Mouse (Mus musculus) midbrain, embryonic 11.5 days (tissue): ENCODE results near the gene Hist1h2bg. TPM values are rescaled to one million over a fixed set of nuclear protein-coding genes. Genes with fewer than 3 reads are reported as not detected.
A peak's percentile ranks its signal among the peaks of the same experiment; 100 is the strongest.
"Not testable (repeated sequence)": the region's sequence is repeated elsewhere in the genome, so short reads cannot be mapped to it uniquely, and the experiment has no call there.

Experiments
- ATAC-seq: fragments of 200-750 bp; cut with Nextera tagmentation; 2 replicates; pipeline ENCODE4 v1.8.0; 2017; ENCODE audit warnings: moderate TSS enrichment, moderate library complexity; ENCODE audit not compliant: low FRiP score
- DNase-seq: peaks from one replicate; pipeline ENCODE4 v3.0.0; 2015; ENCODE audit warnings: low spot score; ENCODE audit errors: missing footprints
- H3K27ac ChIP-seq: fragments of 300-500 bp; sonication (generic); 2 replicates; pipeline ENCODE4 v1.5.1; 2014; ENCODE audit warnings: low read depth, low read length
- H3K27me3 ChIP-seq: fragments of 300-500 bp; sonication (generic); 2 replicates; pipeline ENCODE4 v1.6.1; 2014; ENCODE audit warnings: mild to moderate bottlenecking, low read length, moderate library complexity, mixed read lengths; ENCODE audit not compliant: control insufficient read depth, insufficient read depth
- H3K36me3 ChIP-seq: fragments of 300-500 bp; sonication (generic); 2 replicates; pipeline ENCODE4 v1.6.1; 2014; ENCODE audit warnings: mild to moderate bottlenecking, low read length, moderate library complexity, mixed read lengths; ENCODE audit not compliant: control insufficient read depth, insufficient read depth
- H3K4me1 ChIP-seq: fragments of 300-500 bp; sonication (generic); 2 replicates; pipeline ENCODE4 v1.6.1; 2014; ENCODE audit warnings: low read length; ENCODE audit not compliant: control insufficient read depth, insufficient read depth
- H3K4me2 ChIP-seq: fragments of 300-500 bp; sonication (generic); 2 replicates; pipeline ENCODE4 v1.6.1; 2014; ENCODE audit warnings: mild to moderate bottlenecking, moderate library complexity
- H3K4me3 ChIP-seq: fragments of 300-500 bp; sonication (generic); 2 replicates; pipeline ENCODE4 v1.5.1; 2014; ENCODE audit warnings: low read depth, low read length
- H3K9ac ChIP-seq: fragments of 300-500 bp; sonication (generic); 2 replicates; pipeline ENCODE4 v1.6.1; 2014; ENCODE audit warnings: low read length
- H3K9me3 ChIP-seq: fragments of 300-500 bp; sonication (generic); 2 replicates; pipeline ENCODE4 v1.6.1; 2016; ENCODE audit warnings: low read length; ENCODE audit not compliant: control insufficient read depth
- WGBS: fragments of 180-500 bp; shearing (Covaris S2); extraction: QIAGEN DNeasy Blood & Tissue Kit; methylation state at CpG from one replicate; pipeline ENCODE4 v1.1.7; 2014; 5-methylcytosine and 5-hydroxymethylcytosine counted together
- polyA plus RNA-seq: library from polyadenylated mRNA; unstranded; fragments of >200 nt; fragmentation: Nextera tagmentation; extraction: Ambion mirVana; gene quantifications from 2 replicates; pipeline ENCODE4 v1.2.1, GENCODE M21; 2014

Hist1h2bg gene
- polyA plus RNA-seq, 1 experiment from 2014 or later, result 6.2 TPM

- Histone ChIP-seq H3K9ac (peak overlapping the region; percentile 69), H3K27me3 (no peaks in the 10 kb centered on the region), H3K36me3 (no peaks in the 10 kb centered on the region), H3K4me3 (peak overlapping the region; percentile 48), H3K9me3 (no peaks in the 10 kb centered on the region), H3K4me2 (peak overlapping the region; percentile 45), H3K27ac (peak overlapping the region; percentile 98), H3K4me1 (peaks cover 16% of the 10 kb centered on the region)
- WGBS, result 22% methylated on average over 7 of the region's 7 CpGs
- ATAC-seq (no peak), DNase-seq (peak; percentile 87)
These were observed 34.9 kb upstream of the Hist1h2bg start for GRCm38 (mm10) chr13:23536076-23536822.

- no peak for ATAC-seq
- peak; percentile 86 for DNase-seq
These were observed 34.0 kb upstream of the Hist1h2bg start for GRCm38 (mm10) chr13:23537006-23537710.

GRCm38 (mm10) chr13:23538249-23538648 lies 32.9 kb upstream of the Hist1h2bg start:
- H3K4me1 ChIP-seq, result peaks cover 10% of the 10 kb centered on the region
- H3K9me3 ChIP-seq, result no peaks in the 10 kb centered on the region
- no peaks in the 10 kb centered on the region for H3K27me3 ChIP-seq
- WGBS, result 83% methylated on average over 5 of the region's 5 CpGs
- ATAC-seq (no peak), DNase-seq (no peak)
- no peaks in the 10 kb centered on the region for H3K36me3 ChIP-seq
- no peak overlapping the region for H3K4me3 ChIP-seq
- no peak overlapping the region for H3K27ac ChIP-seq
- no peak overlapping the region for H3K9ac ChIP-seq
- no peak overlapping the region for H3K4me2 ChIP-seq

More at GRCm38 (mm10) chr13:23537006-23537710, 34.0 kb upstream of the Hist1h2bg start:
- Histone ChIP-seq H3K9ac (no peak overlapping the region), H3K9me3 (no peaks in the 10 kb centered on the region), H3K27me3 (no peaks in the 10 kb centered on the region), H3K36me3 (no peaks in the 10 kb centered on the region), H3K4me3 (no peak overlapping the region), H3K4me2 (peak overlapping the region; percentile 45), H3K4me1 (peaks cover 15% of the 10 kb centered on the region), H3K27ac (no peak overlapping the region; the same call in 1 of the 2 replicates)
- 78% methylated on average over 3 of the region's 3 CpGs for WGBS

- H3K27ac ChIP-seq, ATAC-seq, H3K4me2 ChIP-seq, DNase-seq, H3K9me3 ChIP-seq, H3K27me3 ChIP-seq, H3K4me3 ChIP-seq, H3K36me3 ChIP-seq, H3K4me1 ChIP-seq, H3K9ac ChIP-seq: not testable (repeated sequence)
- 75% methylated on average over 1 of the region's 1 CpGs for WGBS
These were observed 31.4 kb upstream of the Hist1h2bg start for GRCm38 (mm10) chr13:23539821-23540220.

- Histone ChIP-seq H3K27me3 (no peaks in the 10 kb centered on the region), H3K4me1 (peaks cover 8% of the 10 kb centered on the region; the same call in 1 of the 2 replicates), H3K27ac (no peak overlapping the region), H3K4me2 (no peak overlapping the region), H3K9me3 (no peaks in the 10 kb centered on the region), H3K4me3 (no peak overlapping the region), H3K36me3 (no peaks in the 10 kb centered on the region), H3K9ac (no peak overlapping the region)
- ATAC-seq (no peak), DNase-seq (no peak)
- WGBS, result 82% methylated on average over 3 of the region's 3 CpGs
These were observed 29.7 kb upstream of the Hist1h2bg start for GRCm38 (mm10) chr13:23541497-23541896.

DNA sequence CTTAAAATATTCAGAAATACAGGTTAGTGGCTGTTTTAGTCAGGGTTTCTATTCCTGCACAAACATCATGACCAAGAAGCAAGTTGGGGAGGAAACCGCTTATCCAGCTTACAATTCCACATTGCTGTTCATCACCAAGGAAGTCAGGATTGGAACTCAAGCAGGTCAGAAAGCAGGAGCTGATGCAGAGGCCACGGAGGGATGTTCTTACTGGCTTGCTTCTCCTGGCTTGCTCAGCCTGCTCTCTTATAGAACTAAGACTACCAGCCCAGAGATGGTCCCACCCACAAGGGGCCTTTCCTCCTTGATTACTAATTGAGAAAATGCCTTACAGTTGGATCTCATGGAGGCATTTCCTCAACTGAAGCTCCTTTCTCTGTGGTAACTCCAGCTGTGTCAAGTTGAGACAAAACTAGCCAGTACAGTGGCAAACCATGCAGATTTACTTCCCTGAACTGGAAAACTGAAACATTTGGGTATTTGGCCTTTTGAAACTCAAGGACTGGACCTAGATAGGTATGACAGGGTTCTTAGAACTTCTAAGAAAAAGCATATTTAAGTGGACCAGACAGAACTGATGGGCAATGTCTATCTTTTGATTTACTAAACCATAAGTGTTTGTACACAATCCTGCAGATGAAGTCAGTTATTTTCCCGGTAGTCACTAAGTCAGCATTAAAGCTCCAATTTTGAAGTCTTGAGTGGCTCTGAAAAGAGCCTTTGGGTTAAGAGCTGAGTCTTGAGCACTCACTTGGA lies 28.8 kb upstream of the Hist1h2bg start:
- H3K9ac ChIP-seq, result peak overlapping the region; percentile 74
- peak overlapping the region; percentile 62 for H3K4me2 ChIP-seq
- not testable (repeated sequence) for H3K27me3 ChIP-seq, H3K9me3 ChIP-seq, H3K36me3 ChIP-seq, H3K4me1 ChIP-seq, ATAC-seq
- H3K27ac ChIP-seq, result peak overlapping the region; percentile 79
- 2% methylated on average over 3 of the region's 3 CpGs for WGBS
- peak overlapping the region; percentile 43 for H3K4me3 ChIP-seq
- DNase-seq, result peak; percentile 91

DNA sequence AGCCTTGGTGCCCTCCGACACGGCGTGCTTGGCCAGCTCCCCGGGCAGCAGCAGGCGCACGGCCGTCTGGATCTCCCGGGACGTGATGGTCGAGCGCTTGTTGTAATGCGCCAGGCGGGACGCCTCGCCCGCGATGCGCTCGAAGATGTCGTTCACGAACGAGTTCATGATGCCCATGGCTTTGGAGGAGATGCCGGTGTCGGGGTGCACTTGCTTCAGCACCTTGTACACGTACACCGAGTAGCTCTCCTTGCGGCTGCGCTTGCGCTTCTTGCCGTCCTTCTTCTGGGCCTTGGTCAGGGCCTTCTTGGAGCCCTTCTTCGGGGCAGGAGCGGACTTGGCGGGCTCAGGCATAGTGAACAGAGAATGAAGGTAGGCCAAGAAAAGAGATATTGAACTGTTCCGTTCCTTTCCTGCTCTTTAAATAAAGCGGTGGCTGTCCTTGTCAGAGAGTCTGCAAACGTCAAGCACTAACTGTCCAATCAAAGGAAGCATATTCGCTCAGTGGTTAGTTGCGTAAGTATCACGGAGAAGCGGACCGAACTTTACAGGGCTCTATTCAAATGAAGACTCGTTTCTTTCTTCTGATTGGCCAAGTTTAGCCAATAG lies 28.1 kb upstream of the Hist1h2bg start, which contains the start of gene Hist1h2bh:
Gene Hist1h2bh, minus strand, starts transcription at position 394 of the 609 bp plus-strand sequence.
- H3K4me1 ChIP-seq, H3K36me3 ChIP-seq, H3K9me3 ChIP-seq, H3K27me3 ChIP-seq: not testable (repeated sequence)
- Histone ChIP-seq H3K4me2 (peak within 1 kb of the TSS; percentile 62), H3K27ac (peak within 1 kb of the TSS; percentile 90), H3K4me3 (peak within 1 kb of the TSS; percentile 43), H3K9ac (peak within 1 kb of the TSS; percentile 74)
- WGBS, result under 1% methylated on average over 26 of the region's 42 CpGs
- DNase-seq (peak; percentile 97), ATAC-seq (peak; percentile 93)

DNA sequence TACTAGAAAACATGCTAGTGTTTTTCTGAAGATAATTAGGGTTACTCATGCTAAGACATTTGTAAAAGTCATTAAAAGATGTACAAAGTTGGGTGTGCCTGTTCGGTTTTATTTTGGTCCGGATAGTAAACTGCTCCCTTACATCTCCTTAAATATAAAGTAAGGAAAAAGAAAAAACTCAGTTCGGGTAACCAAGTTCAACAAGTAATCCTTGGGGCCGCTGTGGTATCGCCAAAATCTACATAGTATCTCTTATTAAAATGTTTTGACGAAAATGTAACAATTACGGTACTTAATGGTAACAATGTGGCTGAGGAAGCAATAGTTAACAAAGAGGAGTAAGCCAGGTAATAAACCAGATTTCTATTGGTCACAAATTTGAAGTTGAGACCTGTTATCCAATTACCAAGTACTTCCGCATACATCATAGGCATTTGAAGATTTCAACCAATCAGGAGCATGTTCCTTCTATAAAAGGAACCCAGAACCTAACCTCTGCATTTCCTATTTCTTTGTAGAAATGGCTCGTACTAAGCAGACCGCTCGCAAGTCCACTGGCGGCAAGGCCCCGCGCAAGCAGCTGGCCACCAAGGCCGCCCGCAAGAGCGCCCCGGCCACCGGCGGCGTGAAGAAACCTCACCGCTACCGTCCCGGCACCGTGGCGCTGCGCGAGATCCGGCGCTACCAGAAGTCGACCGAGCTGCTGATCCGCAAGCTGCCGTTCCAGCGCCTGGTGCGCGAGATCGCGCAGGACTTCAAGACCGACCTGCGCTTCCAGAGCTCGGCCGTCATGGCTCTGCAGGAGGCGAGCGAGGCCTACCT lies 27.0 kb upstream of the Hist1h2bg start, which contains the start of gene Hist1h3f:
Gene Hist1h3f, plus strand, starts transcription at position 88 of the 822 bp plus-strand sequence.
- under 1% methylated on average over 22 of the region's 45 CpGs for WGBS
- Histone ChIP-seq H3K4me1 (peaks cover 2% of the 10 kb centered on the region; the same call in 1 of the 2 replicates), H3K36me3 (no peaks in the 10 kb centered on the region), H3K4me3 (peak within 1 kb of the TSS; percentile 43), H3K4me2 (peak within 1 kb of the TSS; percentile 62), H3K27me3 (no peaks in the 10 kb centered on the region), H3K9ac (peak within 1 kb of the TSS; percentile 74), H3K27ac (peak within 1 kb of the TSS; percentile 90), H3K9me3 (no peaks in the 10 kb centered on the region)
- ATAC-seq (peak; percentile 95), DNase-seq (peak; percentile 99)
